Mouse (Mus musculus) forelimb bud, embryonic 11.5 days (tissue): ENCODE measurements at regions not wholly inside any gene's neighbourhood (a gene's known extent, or its start where the extent isn't known, plus 50 kb on each side); places are given as distances from the start of the nearest gene placed in this dataset.

Source experiments
- DNase-seq: peaks from one replicate; pipeline ENCODE4 v3.0.0-alpha.2; 2012; ENCODE audit warnings: low read depth, low spot score

- no peak for DNase-seq
Observed at GRCm38 (mm10) chr16:47754671-47755070, 528.9 kb upstream of the Dppa4 start.

- no peak for DNase-seq
Observed at GRCm38 (mm10) chr16:47758296-47758695, 525.2 kb upstream of the Dppa4 start.

- DNase-seq: peak; percentile 3
Observed at GRCm38 (mm10) chr16:47765742-47766141, 517.8 kb upstream of the Dppa4 start.

GRCm38 (mm10) chr16:47788515-47788914 lies 495.0 kb upstream of the Dppa4 start:
- DNase-seq: no peak

- no peak for DNase-seq
Observed at GRCm38 (mm10) chr16:47790666-47791065, 492.9 kb upstream of the Dppa4 start.

GRCm38 (mm10) chr16:47791456-47791855 lies 492.1 kb upstream of the Dppa4 start:
- no peak for DNase-seq

GRCm38 (mm10) chr16:47798838-47799237 lies 484.7 kb upstream of the Dppa4 start:
- DNase-seq: no peak

- DNase-seq: no peak
Observed at GRCm38 (mm10) chr16:47843169-47843568, 440.4 kb upstream of the Dppa4 start.

- no peak for DNase-seq
Observed at GRCm38 (mm10) chr16:47851631-47852030, 431.9 kb upstream of the Dppa4 start.

GRCm38 (mm10) chr16:47859840-47860239 lies 423.7 kb upstream of the Dppa4 start:
- no peak for DNase-seq

- DNase-seq: no peak
Observed at GRCm38 (mm10) chr16:47875258-47875657, 408.3 kb upstream of the Dppa4 start.

GRCm38 (mm10) chr16:47883476-47883875 lies 400.1 kb upstream of the Dppa4 start:
- DNase-seq: no peak

- no peak for DNase-seq
Observed at GRCm38 (mm10) chr16:47887019-47887418, 396.5 kb upstream of the Dppa4 start.

GRCm38 (mm10) chr16:47900785-47901184 lies 382.7 kb upstream of the Dppa4 start:
- no peak for DNase-seq

- no peak for DNase-seq
Observed at GRCm38 (mm10) chr16:47938000-47938399, 345.5 kb upstream of the Dppa4 start.
